Mouse (Mus musculus): ENCODE data around the gene Rnf186. TPM values are rescaled to one million over a fixed set of nuclear protein-coding genes. Genes with fewer than 3 reads are reported as not detected.
A peak's percentile ranks its signal among the peaks of the same experiment; 100 is the strongest.

The Rnf186 gene
- total and polyA plus RNA-seq, 3 experiments, result not detected

- DNase-seq (ENCODE audit: extremely low read depth), result no peak
- H3K27ac ChIP-seq (ENCODE audit: insufficient read depth, low read depth), result no peak overlapping the region
- no peaks in the 10 kb centered on the region for H3K4me1 ChIP-seq (ENCODE audit: control insufficient read depth in 1 of 2, insufficient read depth in 2 of 2)
- no peak overlapping the region for H3K4me2 ChIP-seq (ENCODE audit: insufficient read depth, low read depth, poor library complexity, severe bottlenecking)
- peaks cover 11% of the 10 kb centered on the region for H3K9me3 ChIP-seq (replicated peaks; ENCODE audit: low read length)
- H3K36me3 ChIP-seq (replicated peaks in 1 of 2; ENCODE audit: control insufficient read depth in 1 of 2, insufficient read depth in 1 of 2, low read length in 1 of 2), result peaks cover 9 to 76% of the 10 kb centered on the region in 2 experiments
- no peaks in the 10 kb centered on the region for H3K79me2 ChIP-seq (replicated peaks; ENCODE audit: control insufficient read depth, extremely low read depth, insufficient read depth, poor library complexity, severe bottlenecking)
- no peak overlapping the region for H3K9ac ChIP-seq (ENCODE audit: insufficient read depth, low read depth)
- dilution Hi-C loops (cut with MboI; ENCODE audit: extremely low pct_ligation_motif_present, extremely low pct_unique_long_range_greater_than_20kb, low sequenced_read_pairs), result no loop called here
- in situ Hi-C loops (cut with MboI; ENCODE audit: low pct_ligation_motif_present, low pct_unique_long_range_greater_than_20kb, low sequenced_read_pairs), result no loop called here
- no peak overlapping the region for H3K4me3 ChIP-seq (replicated peaks in 1 of 3; ENCODE audit: low read depth in 2 of 3, low read length in 2 of 3, poor library complexity in 1 of 3)
- no peak for TF ChIP-seq ZNF384 (IDR thresholded peaks at IDR 0.05; ENCODE audit: low read depth, low read length)
- peak; percentile 15; the same call in 1 of the 2 replicates for TF ChIP-seq SMC3 (IDR thresholded peaks at IDR 0.05; ENCODE audit: low read depth, low read length)
- no peak for TF ChIP-seq ZC3H11A (IDR thresholded peaks at IDR 0.05; ENCODE audit: low read depth, low read length)
- no peak for TF ChIP-seq POLR2A (IDR thresholded peaks at IDR 0.05; ENCODE audit: low read depth, low read length)
- peak; percentile 16 to 47; a peak in 2 of 4 replicates for TF ChIP-seq CTCF (conservative IDR thresholded peaks at IDR 0.05 in 1 of 2, IDR thresholded peaks at IDR 0.05 in 1 of 2; ENCODE audit: low read depth in 2 of 2, low read length in 2 of 2)
- peak; percentile 15 for TF ChIP-seq RAD21 (IDR thresholded peaks at IDR 0.05; ENCODE audit: low read depth, low read length)
- TF ChIP-seq MAZ (IDR thresholded peaks at IDR 0.05; ENCODE audit: low read depth, low read length), result no peak
- TF ChIP-seq ETS1 (conservative IDR thresholded peaks at IDR 0.05; ENCODE audit: low read depth, low read length), result no peak
- no peaks in the 10 kb centered on the region for H3K27me3 ChIP-seq (replicated peaks)
Observed at GRCm38 (mm10) chr4:139014793-139015192, 47.9 kb downstream of the Rnf186 start.

Other genes starting within 250 kb of the Rnf186 start
- not detected in 2 replicates for gene Pla2g2c, start 242.3 kb upstream of the Rnf186 start, total RNA-seq (2012; rRNA removed)
- gene Pla2g2c, start 242.3 kb upstream of the Rnf186 start, total RNA-seq (2014; rRNA removed), result not detected in 2 replicates
- not detected in 2 replicates for gene Pla2g2c, start 242.3 kb upstream of the Rnf186 start, polyA plus RNA-seq (2012; ENCODE audit: insufficient read length, low read depth)
- not detected in 2 replicates for gene Ubxn10, start 229.9 kb upstream of the Rnf186 start, total RNA-seq (2012; rRNA removed)
- gene Ubxn10, start 229.9 kb upstream of the Rnf186 start, total RNA-seq (2014; rRNA removed), result not detected in 2 replicates
- not detected in 2 replicates for gene Ubxn10, start 229.9 kb upstream of the Rnf186 start, polyA plus RNA-seq (2012; ENCODE audit: insufficient read length, low read depth)
- not detected in 2 replicates for gene Pla2g2f, start 209.5 kb upstream of the Rnf186 start, total RNA-seq (2012; rRNA removed)
- gene Pla2g2f, start 209.5 kb upstream of the Rnf186 start, total RNA-seq (2014; rRNA removed), result not detected in 2 replicates
- gene Pla2g2f, start 209.5 kb upstream of the Rnf186 start, polyA plus RNA-seq (2012; ENCODE audit: insufficient read length, low read depth), result not detected in 2 replicates
- gene Pla2g2d, start 191.4 kb upstream of the Rnf186 start, total RNA-seq (2012; rRNA removed), result not detected in 2 replicates
- gene Pla2g2d, start 191.4 kb upstream of the Rnf186 start, total RNA-seq (2014; rRNA removed), result not detected in 2 replicates
- gene Pla2g2d, start 191.4 kb upstream of the Rnf186 start, polyA plus RNA-seq (2012; ENCODE audit: insufficient read length, low read depth), result not detected in 2 replicates
- gene Pla2g5, start 103.6 kb upstream of the Rnf186 start, total RNA-seq (2012; rRNA removed), result 0.29 and 0.68 TPM in 2 replicates
- gene Pla2g5, start 103.6 kb upstream of the Rnf186 start, total RNA-seq (2014; rRNA removed), result not detected in 2 replicates
- 0.25 and 0.53 TPM in 2 replicates for gene Pla2g5, start 103.6 kb upstream of the Rnf186 start, polyA plus RNA-seq (2012; ENCODE audit: insufficient read length, low read depth)
- not detected in 2 replicates for gene Gm13030, start 93.1 kb upstream of the Rnf186 start, total RNA-seq (2012; rRNA removed)
- not detected in 2 replicates for gene Gm13030, start 93.1 kb upstream of the Rnf186 start, total RNA-seq (2014; rRNA removed)
- gene Gm13030, start 93.1 kb upstream of the Rnf186 start, polyA plus RNA-seq (2012; ENCODE audit: insufficient read length, low read depth), result not detected in 2 replicates
- gene Pla2g2e, start 89.2 kb upstream of the Rnf186 start, total RNA-seq (2012; rRNA removed), result 0.30 and 0.50 TPM in 2 replicates
- gene Pla2g2e, start 89.2 kb upstream of the Rnf186 start, total RNA-seq (2014; rRNA removed), result not detected in 2 replicates
- not detected in 2 replicates for gene Pla2g2e, start 89.2 kb upstream of the Rnf186 start, polyA plus RNA-seq (2012; ENCODE audit: insufficient read length, low read depth)
- 5.5 and 6.3 TPM in 2 replicates for gene Otud3, start 53.2 kb upstream of the Rnf186 start, total RNA-seq (2012; rRNA removed)
- gene Otud3, start 53.2 kb upstream of the Rnf186 start, total RNA-seq (2014; rRNA removed), result 2.8 and 3.2 TPM in 2 replicates
- gene Otud3, start 53.2 kb upstream of the Rnf186 start, polyA plus RNA-seq (2012; ENCODE audit: insufficient read length, low read depth), result 5.4 TPM in 2 replicates
- 22.2 and 23.2 TPM in 2 replicates for gene Tmco4, start 5.8 kb downstream of the Rnf186 start, total RNA-seq (2012; rRNA removed)
- gene Tmco4, start 5.8 kb downstream of the Rnf186 start, total RNA-seq (2014; rRNA removed), result 16.1 and 20.3 TPM in 2 replicates
- gene Tmco4, start 5.8 kb downstream of the Rnf186 start, polyA plus RNA-seq (2012; ENCODE audit: insufficient read length, low read depth), result 19.2 and 21.7 TPM in 2 replicates
- gene Htr6, start 108.5 kb downstream of the Rnf186 start, total RNA-seq (2012; rRNA removed), result not detected in 2 replicates
- not detected in 2 replicates for gene Htr6, start 108.5 kb downstream of the Rnf186 start, total RNA-seq (2014; rRNA removed)
- not detected in 2 replicates for gene Htr6, start 108.5 kb downstream of the Rnf186 start, polyA plus RNA-seq (2012; ENCODE audit: insufficient read length, low read depth)
- gene Nbl1, start 125.9 kb downstream of the Rnf186 start, total RNA-seq (2012; rRNA removed), result 0.55 and 0.89 TPM in 2 replicates
- gene Nbl1, start 125.9 kb downstream of the Rnf186 start, total RNA-seq (2014; rRNA removed), result 1.4 and 1.5 TPM in 2 replicates
- gene Nbl1, start 125.9 kb downstream of the Rnf186 start, polyA plus RNA-seq (2012; ENCODE audit: insufficient read length, low read depth), result 2.0 and 3.3 TPM in 2 replicates
- 139 and 151 TPM in 2 replicates for gene Minos1, start 164.0 kb downstream of the Rnf186 start, total RNA-seq (2012; rRNA removed)
- gene Minos1, start 164.0 kb downstream of the Rnf186 start, total RNA-seq (2014; rRNA removed), result 36.8 and 39.2 TPM in 2 replicates
- 410 and 418 TPM in 2 replicates for gene Minos1, start 164.0 kb downstream of the Rnf186 start, polyA plus RNA-seq (2012; ENCODE audit: insufficient read length, low read depth)
- gene Capzb, start 225.8 kb downstream of the Rnf186 start, total RNA-seq (2012; rRNA removed), result 83.5 and 86.4 TPM in 2 replicates
- 144 and 160 TPM in 2 replicates for gene Capzb, start 225.8 kb downstream of the Rnf186 start, total RNA-seq (2014; rRNA removed)
- 382 and 388 TPM in 2 replicates for gene Capzb, start 225.8 kb downstream of the Rnf186 start, polyA plus RNA-seq (2012; ENCODE audit: insufficient read length, low read depth)